Mouse (Mus musculus): ENCODE measurements around the gene Top2a.

Top2a gene

GRCm38 (mm10) chr11:98963191-98964021 is 60.6 kb downstream of the Top2a start:
- DNase-seq, result peak; percentile 99

- DNase-seq, result peak; percentile 97
Observed at GRCm38 (mm10) chr11:98962421-98963095, 61.4 kb downstream of the Top2a start.

- DNase-seq, result no peak
Observed at GRCm38 (mm10) chr11:98961766-98962165, 62.2 kb downstream of the Top2a start.

GRCm38 (mm10) chr11:98961051-98961592 is 62.9 kb downstream of the Top2a start:
- DNase-seq, result peak; percentile 97

GRCm38 (mm10) chr11:98960313-98960906 is 63.6 kb downstream of the Top2a start:
- DNase-seq, result peak; percentile 99

- DNase-seq, result peak; percentile 99
Observed at GRCm38 (mm10) chr11:98959437-98960312, 64.3 kb downstream of the Top2a start.

GRCm38 (mm10) chr11:98956340-98956739 is 67.6 kb downstream of the Top2a start:
- DNase-seq, result peak; percentile 90

GRCm38 (mm10) chr11:98955707-98956235 is 68.2 kb downstream of the Top2a start:
- DNase-seq, result peak; percentile 95

- DNase-seq, result no peak
Observed at GRCm38 (mm10) chr11:98954801-98955706, 68.9 kb downstream of the Top2a start.

GRCm38 (mm10) chr11:98954373-98954772 is 69.6 kb downstream of the Top2a start:
- peak; percentile 99 for DNase-seq

- DNase-seq, result peak; percentile 94
Observed at GRCm38 (mm10) chr11:98953835-98954320, 70.1 kb downstream of the Top2a start.

GRCm38 (mm10) chr11:98953361-98953760 is 70.6 kb downstream of the Top2a start:
- no peak for DNase-seq

GRCm38 (mm10) chr11:98952736-98953135 is 71.3 kb downstream of the Top2a start:
- DNase-seq, result no peak

GRCm38 (mm10) chr11:98952111-98952510 is 71.9 kb downstream of the Top2a start:
- DNase-seq, result no peak

- DNase-seq, result peak; percentile 100
Observed at GRCm38 (mm10) chr11:98951026-98951906, 72.7 kb downstream of the Top2a start.

GRCm38 (mm10) chr11:98950484-98950883 is 73.5 kb downstream of the Top2a start:
- DNase-seq, result peak; percentile 96

GRCm38 (mm10) chr11:98949958-98950460 is 74.0 kb downstream of the Top2a start:
- peak; percentile 98 for DNase-seq

GRCm38 (mm10) chr11:98949242-98949957 is 74.6 kb downstream of the Top2a start:
- peak; percentile 94 for DNase-seq
